ENCODE assay signal across 8 mouse cellular contexts in the genomic region with DNA sequence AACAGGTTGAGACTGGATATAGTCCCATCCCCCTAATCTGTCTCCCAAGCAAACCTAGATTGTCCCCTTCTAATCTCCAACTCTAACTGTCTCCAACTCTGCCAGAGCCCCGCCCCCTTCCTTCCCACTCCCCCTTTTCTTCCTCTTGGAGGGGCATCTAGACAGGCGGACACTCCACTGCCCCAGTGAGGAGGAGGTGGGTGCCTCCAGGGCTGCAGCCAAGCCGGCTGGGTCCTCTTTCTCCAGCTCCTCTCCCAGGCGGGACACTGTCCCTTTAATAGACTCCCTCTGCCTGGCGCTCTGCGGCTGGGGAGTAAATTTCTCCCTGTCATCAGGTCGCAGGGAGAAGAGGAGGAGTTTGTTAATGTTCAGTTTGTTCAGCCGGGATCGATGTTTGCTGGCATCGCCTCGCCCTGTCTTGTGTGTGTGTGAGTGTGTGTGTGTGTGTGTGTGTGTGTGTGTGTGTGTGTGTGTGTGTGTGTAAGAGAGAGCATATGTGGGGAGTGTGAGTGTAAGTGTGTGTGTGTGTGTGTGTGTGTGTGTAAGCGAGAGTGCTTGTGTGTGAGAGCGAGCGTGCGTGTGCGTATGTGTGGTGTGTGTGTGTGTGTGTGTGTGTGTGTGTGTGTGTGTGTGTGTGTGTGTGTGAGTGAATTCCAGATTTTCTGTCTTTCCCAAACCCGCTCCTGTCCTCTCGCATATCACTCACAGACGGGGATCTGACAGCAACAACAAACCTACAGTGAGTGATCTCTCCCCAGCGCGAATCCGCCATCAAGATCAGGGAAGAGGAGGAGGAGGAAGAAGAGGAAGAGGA. TPM values are rescaled to one million over a fixed set of nuclear protein-coding genes. Genes with fewer than 3 reads are reported as not detected.
DNase-seq lines count a peak whose midpoint lies in the region; ATAC-seq and TF ChIP-seq lines count a peak whose summit lies in the region.

A gene (plus strand): TSS at position 676 of the 814 bp plus-strand sequence.

- no peak within 1 kb of the TSS for H3K27ac ChIP-seq in ES-Bruce4 (ENCODE audit: insufficient read depth, low read length)
- peak within 1 kb of the TSS; percentile 77 for H3K27ac ChIP-seq in lung, postnatal 0 days (ENCODE audit: low read length)
- peak within 1 kb of the TSS; percentile 78 for H3K27ac ChIP-seq in small intestine, adult 2 months (ENCODE audit: insufficient read depth, low read depth, low read length)

- peak within 1 kb of the TSS; percentile 92 for H3K4me2 ChIP-seq in lung, postnatal 0 days (replicated peaks; ENCODE audit: low read depth, low read length)

- peak within 1 kb of the TSS; percentile 66 for H3K9ac ChIP-seq in ES-Bruce4 (ENCODE audit: low read depth, poor library complexity, severe bottlenecking)
- H3K9ac ChIP-seq in lung, postnatal 0 days (replicated peaks; ENCODE audit: low read depth) = peak within 1 kb of the TSS; percentile 50

- H3K4me3 ChIP-seq in ES-Bruce4 (ENCODE audit: low read depth, low read length) = peak within 1 kb of the TSS; percentile 52
- H3K4me3 ChIP-seq in lung, postnatal 0 days (ENCODE audit: low read depth, low read length) = peak within 1 kb of the TSS; percentile 65
- H3K4me3 ChIP-seq in small intestine, adult 2 months (ENCODE audit: low read depth, low read length) = peak within 1 kb of the TSS; percentile 73

- 1% methylated on average over 22 of the region's 22 CpGs for WGBS in lung, postnatal 0 days
- whole genome bisulfite sequencing in small intestine, adult 2 months = 3% methylated on average over 22 of the region's 22 CpGs

- TF ChIP-seq CTCF in ES-Bruce4 (IDR thresholded peaks at IDR 0.05; ENCODE audit: low read depth, low read length) = no peak
- TF ChIP-seq CTCF in lung, postnatal 0 days (IDR thresholded peaks at IDR 0.05) = peak; percentile 9; the same call in 1 of the 2 replicates
- TF ChIP-seq CTCF in small intestine, adult 2 months (IDR thresholded peaks at IDR 0.05; ENCODE audit: extremely low read depth, insufficient read length, insufficient replicate concordance, low read depth, low read length) = no peak

- H3K9me3 ChIP-seq in ES-Bruce4 (replicated peaks; ENCODE audit: control insufficient read depth, insufficient read depth, low read length, poor library complexity, severe bottlenecking) = no peaks in the 10 kb centered on the region
- no peaks in the 10 kb centered on the region for H3K9me3 ChIP-seq in lung, postnatal 0 days (ENCODE audit: low read length)

- TF ChIP-seq POLR2A in ES-Bruce4 (IDR thresholded peaks at IDR 0.05; ENCODE audit: insufficient read depth, low read length) = no peak
- TF ChIP-seq POLR2A in small intestine, adult 2 months (IDR thresholded peaks at IDR 0.05; ENCODE audit: low read depth, low read length) = no peak

- no peak for TF ChIP-seq EP300 in ES-Bruce4 (IDR thresholded peaks at IDR 0.05; ENCODE audit: insufficient read depth, low read depth, low read length)
- no peak for TF ChIP-seq EP300 in lung, postnatal 0 days (IDR thresholded peaks at IDR 0.05)

- H3K27me3 ChIP-seq in ES-Bruce4 (ENCODE audit: control insufficient read depth, insufficient read depth, low read length, poor library complexity, severe bottlenecking) = 0 out of 2 replicates have a peak, but pooled peaks cover 9% of the 10 kb centered on the region
- H3K27me3 ChIP-seq in lung, postnatal 0 days (replicated peaks; ENCODE audit: insufficient read depth, low read length) = no peaks in the 10 kb centered on the region
- H3K27me3 ChIP-seq in small intestine, adult 2 months (ENCODE audit: control insufficient read depth, insufficient read depth, low read length) = no peaks in the 10 kb centered on the region

- peak; percentile 77 for DNase-seq in adrenal gland, postnatal 14 days
- DNase-seq in forelimb bud, embryonic 11.5 days (ENCODE audit: low read depth, low spot score) = peak; percentile 76
- peak; percentile 66 for DNase-seq in heart, postnatal 4 days
- peak; percentile 13 for DNase-seq in layer of hippocampus, adult 9-11 months
- peak; percentile 86 for DNase-seq in lung, postnatal 0 days (ENCODE audit: low spot score)

- no peaks in the 10 kb centered on the region for H3K4me1 ChIP-seq in ES-Bruce4 (ENCODE audit: control insufficient read depth, insufficient read depth, low read length)
- H3K4me1 ChIP-seq in lung, postnatal 0 days (ENCODE audit: insufficient read depth, low read depth, low read length) = no peaks in the 10 kb centered on the region
- peaks cover 2% of the 10 kb centered on the region; the same call in 1 of the 2 replicates for H3K4me1 ChIP-seq in small intestine, adult 2 months (ENCODE audit: control insufficient read depth, insufficient read depth, insufficient read length, low read length)

- no peaks in the 10 kb centered on the region for H3K36me3 ChIP-seq in ES-Bruce4 (ENCODE audit: control insufficient read depth, insufficient read depth, low read length, poor library complexity, severe bottlenecking)
- H3K36me3 ChIP-seq in lung, postnatal 0 days (ENCODE audit: insufficient read depth, low read length) = no peaks in the 10 kb centered on the region
- no peaks in the 10 kb centered on the region for H3K36me3 ChIP-seq in small intestine, adult 2 months (ENCODE audit: control insufficient read depth, insufficient read depth, low read length)

- peak; percentile 81 for ATAC-seq in lung, postnatal 0 days
- ATAC-seq in activated CD4-positive, CD25-positive, alpha-beta regulatory T cell, adult 4 months = no peak

RNA-seq across cellular contexts. Expression of the gene that starts here (rescaled TPM):
- 0.14 and 0.24 TPM in 2 replicates for polyA plus RNA-seq in ES-Bruce4 (2011; ENCODE audit: insufficient read depth, insufficient read length, low read depth, missing spikeins)
- 49.7 and 56.1 TPM in 2 replicates for total RNA-seq in adrenal gland, postnatal 14 days (2021)
- 10 to 100 TPM; 13.9 to 15.0 TPM for total RNA-seq in heart, postnatal 4 days (2021)
- 3.4 and 4.6 TPM in 2 replicates for polyA plus RNA-seq in lung, postnatal 0 days (2015; fragmentation: Nextera tagmentation; extraction: Ambion mirVana)
- polyA plus RNA-seq in small intestine, adult 2 months (2012; rRNA removed) = 4.2 and 5.8 TPM in 2 replicates
- under 1 TPM; 0.28 to 0.37 TPM for polyA plus RNA-seq in activated CD4-positive, CD25-positive, alpha-beta regulatory T cell, adult 4 months (2017; shearing (Covaris generic))

Comparison
In these comparisons a context has a peak if more than half of its experiments do, and no peak if none do; other contexts are left out.
1. DNase-seq: peak in every context shown above with its lines; median percentile 86 in lung, postnatal 0 days; 77 in adrenal gland, postnatal 14 days; 76 in forelimb bud, embryonic 11.5 days; 66 in heart, postnatal 4 days; 13 in layer of hippocampus, adult 9-11 months.